Mouse (Mus musculus) adrenal gland, postnatal 4 days (tissue): Measurements from ENCODE around the gene Rap2a. TPM values are rescaled to one million over a fixed set of nuclear protein-coding genes. Genes with fewer than 3 reads are reported as not detected.

Source experiments
- DNase-seq, 2 experiments: peaks; one replicate each; pipeline ENCODE4 v3.0.0; 2021 to 2022; ENCODE audit warnings: low spot score in 2 of 2, mixed read lengths in 2 of 2
- total RNA-seq, 2 experiments: library from RNA; stranded (reverse); gene quantifications; 2 replicates each; pipeline ENCODE4 v1.2.3; 2021

Rap2a gene
- total RNA-seq, 2 experiments from 2014 or later = 24.3 to 28.5 TPM

- DNase-seq = no peak
Measured at GRCm38 (mm10) chr14:120539128-120539527, 60.9 kb downstream of the Rap2a start.

DNA sequence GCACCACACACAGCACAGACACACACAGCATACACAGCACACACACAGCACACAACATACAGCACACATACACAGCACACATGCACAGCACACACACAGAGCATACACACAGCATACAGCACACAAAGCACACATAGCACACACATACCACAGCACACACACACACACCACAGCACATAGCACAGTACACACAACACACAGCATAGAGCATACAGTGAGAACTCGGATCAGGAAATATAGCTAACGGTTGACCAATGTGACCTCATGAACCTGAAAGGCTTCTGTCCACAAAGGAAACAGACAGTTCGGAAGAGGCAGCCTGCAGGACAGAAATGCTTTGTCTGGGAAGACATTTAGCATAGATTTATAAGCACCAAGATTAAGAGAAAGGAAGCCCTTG, 61.4 kb downstream of the Rap2a start:
- no peak for DNase-seq

- DNase-seq = no peak
Measured at GRCm38 (mm10) chr14:120542445-120542844, 64.2 kb downstream of the Rap2a start.

GRCm38 (mm10) chr14:120542976-120543375, 64.7 kb downstream of the Rap2a start:
- no peak for DNase-seq

DNA sequence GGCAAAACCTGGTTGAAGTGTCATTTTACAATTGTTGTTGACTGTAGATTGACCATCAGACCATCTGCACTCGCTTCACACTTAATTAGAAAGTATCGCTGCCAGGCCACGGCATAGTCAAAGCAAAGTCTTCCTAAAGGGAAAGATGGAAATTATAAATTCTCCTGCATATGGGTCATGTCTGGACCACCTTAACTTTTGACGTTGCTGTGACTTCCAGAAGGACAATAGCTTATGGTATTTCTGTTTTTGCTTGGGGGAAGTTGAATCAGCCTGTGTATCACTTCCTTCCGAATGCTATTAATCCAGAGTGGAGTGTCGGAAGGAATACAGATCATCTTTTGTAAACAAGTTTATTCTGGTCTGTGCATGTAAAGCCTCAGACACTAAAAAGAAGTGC, 65.6 kb downstream of the Rap2a start:
- DNase-seq = no peak

- DNase-seq = no peak
Measured at GRCm38 (mm10) chr14:120544495-120544894, 66.3 kb downstream of the Rap2a start.

- no peak for DNase-seq
Measured at GRCm38 (mm10) chr14:120544946-120545345, 66.7 kb downstream of the Rap2a start.

Other genes starting within 250 kb of the Rap2a start
- 100 to 1,000 TPM; 169 to 182 TPM for gene Mbnl2, start 202.8 kb upstream of the Rap2a start, total RNA-seq